Mouse (Mus musculus): Measurements from ENCODE around the gene Asb7. TPM values are rescaled to one million over a fixed set of nuclear protein-coding genes. Genes with fewer than 3 reads are reported as not detected.

The Asb7 gene
- 10 to 100 TPM; 16.4 to 19.2 TPM for total RNA-seq (2021)

- DNase-seq (ENCODE audit: extremely low spot score in 1 of 2, low spot score in 2 of 2): no peak
- intact Hi-C loops (cut with DNase I): no loop called here
Measured at GRCm38 (mm10) chr7:66689294-66689619, at the start of gene Asb7. Asb7 (minus strand) TSS chr7:66689596.

- intact Hi-C loops (cut with DNase I): no loop called here
- DNase-seq (ENCODE audit: extremely low spot score in 1 of 2, low spot score in 2 of 2): no peak
Measured at GRCm38 (mm10) chr7:66737418-66737817, 48.0 kb upstream of the Asb7 start.

- intact Hi-C loops (cut with DNase I): no loop called here
- DNase-seq (ENCODE audit: extremely low spot score in 1 of 2, low spot score in 2 of 2): no peak
Measured at GRCm38 (mm10) chr7:66734993-66735392, 45.6 kb upstream of the Asb7 start.

- DNase-seq (ENCODE audit: extremely low spot score in 1 of 2, low spot score in 2 of 2): no peak
- intact Hi-C loops (cut with DNase I): no loop called here
Measured at GRCm38 (mm10) chr7:66734466-66734865, 45.1 kb upstream of the Asb7 start.

GRCm38 (mm10) chr7:66733882-66734281, 44.5 kb upstream of the Asb7 start:
- intact Hi-C loops (cut with DNase I): no loop called here
- DNase-seq (ENCODE audit: extremely low spot score in 1 of 2, low spot score in 2 of 2): no peak

- intact Hi-C loops (cut with DNase I): no loop called here
- no peak for DNase-seq (ENCODE audit: extremely low spot score in 1 of 2, low spot score in 2 of 2)
Measured at GRCm38 (mm10) chr7:66733431-66733830, 44.0 kb upstream of the Asb7 start.

- DNase-seq (ENCODE audit: extremely low spot score in 1 of 2, low spot score in 2 of 2): no peak
- intact Hi-C loops (cut with DNase I): no loop called here
Measured at GRCm38 (mm10) chr7:66729232-66729631, 39.8 kb upstream of the Asb7 start.

- DNase-seq (ENCODE audit: extremely low spot score in 1 of 2, low spot score in 2 of 2): no peak
- intact Hi-C loops (cut with DNase I): no loop called here
Measured at GRCm38 (mm10) chr7:66728072-66728471, 38.7 kb upstream of the Asb7 start.

- no peak for DNase-seq (ENCODE audit: extremely low spot score in 1 of 2, low spot score in 2 of 2)
- intact Hi-C loops (cut with DNase I): no loop called here
Measured at GRCm38 (mm10) chr7:66724954-66725353, 35.6 kb upstream of the Asb7 start.

- intact Hi-C loops (cut with DNase I): no loop called here
Measured at GRCm38 (mm10) chr7:66724514-66724913, 35.1 kb upstream of the Asb7 start.

GRCm38 (mm10) chr7:66711166-66711565, 21.8 kb upstream of the Asb7 start:
- DNase-seq (ENCODE audit: extremely low spot score in 1 of 2, low spot score in 2 of 2): no peak
- intact Hi-C loops (cut with DNase I): no loop called here

More at GRCm38 (mm10) chr7:66724514-66724913, 35.1 kb upstream of the Asb7 start:
- DNase-seq (ENCODE audit: extremely low spot score in 1 of 2, low spot score in 2 of 2): no peak

- no peak for DNase-seq (ENCODE audit: extremely low spot score in 1 of 2, low spot score in 2 of 2)
- intact Hi-C loops (cut with DNase I): no loop called here
Measured at GRCm38 (mm10) chr7:66704631-66705030, 15.2 kb upstream of the Asb7 start.

GRCm38 (mm10) chr7:66702721-66703120, 13.3 kb upstream of the Asb7 start:
- no peak for DNase-seq (ENCODE audit: extremely low spot score in 1 of 2, low spot score in 2 of 2)
- intact Hi-C loops (cut with DNase I): no loop called here

GRCm38 (mm10) chr7:66694467-66694866, 5.1 kb upstream of the Asb7 start:
- intact Hi-C loops (cut with DNase I): no loop called here

GRCm38 (mm10) chr7:66689620-66690360, 394 bp upstream of the Asb7 start, which contains the start of gene Lins1:
Lins1 (plus strand) TSS chr7:66689889.
- intact Hi-C loops (cut with DNase I): no loop called here
- peak; percentile 99 to 100 for DNase-seq (ENCODE audit: extremely low spot score in 1 of 2, low spot score in 2 of 2)

More at GRCm38 (mm10) chr7:66694467-66694866, 5.1 kb upstream of the Asb7 start:
- no peak for DNase-seq (ENCODE audit: extremely low spot score in 1 of 2, low spot score in 2 of 2)

- intact Hi-C loops (cut with DNase I): no loop called here
- no peak for DNase-seq (ENCODE audit: extremely low spot score in 1 of 2, low spot score in 2 of 2)
Measured at GRCm38 (mm10) chr7:66688721-66689120, 675 bp downstream of the Asb7 start.

GRCm38 (mm10) chr7:66682119-66682863, 7.1 kb downstream of the Asb7 start:
- DNase-seq (ENCODE audit: extremely low spot score in 1 of 2, low spot score in 2 of 2): no peak
- intact Hi-C loops (cut with DNase I): no loop called here

- no peak for DNase-seq (ENCODE audit: extremely low spot score in 1 of 2, low spot score in 2 of 2)
- intact Hi-C loops (cut with DNase I): no loop called here
Measured at GRCm38 (mm10) chr7:66675800-66676199, 13.6 kb downstream of the Asb7 start.

- intact Hi-C loops (cut with DNase I): no loop called here
- no peak for DNase-seq (ENCODE audit: extremely low spot score in 1 of 2, low spot score in 2 of 2)
Measured at GRCm38 (mm10) chr7:66667064-66667463, 22.3 kb downstream of the Asb7 start.

GRCm38 (mm10) chr7:66663548-66663947, 25.8 kb downstream of the Asb7 start:
- intact Hi-C loops (cut with DNase I): loop anchor here (5.0 kb wide), 1 partner anchor 251 kb away; no protein-coding TSS in a partner anchor
- no peak for DNase-seq (ENCODE audit: extremely low spot score in 1 of 2, low spot score in 2 of 2)
